Mouse (Mus musculus): Measurements from ENCODE around the gene Trafd1. TPM values are rescaled to one million over a fixed set of nuclear protein-coding genes. Genes with fewer than 3 reads are reported as not detected.
"Not testable (repeated sequence)": the region's sequence is repeated elsewhere in the genome, so short reads cannot be mapped to it uniquely, and the experiment has no call there.

The Trafd1 gene
- total RNA-seq, 4 experiments from 2014 or later, result 37.0 to 67.7 (median 52.0) TPM

DNA sequence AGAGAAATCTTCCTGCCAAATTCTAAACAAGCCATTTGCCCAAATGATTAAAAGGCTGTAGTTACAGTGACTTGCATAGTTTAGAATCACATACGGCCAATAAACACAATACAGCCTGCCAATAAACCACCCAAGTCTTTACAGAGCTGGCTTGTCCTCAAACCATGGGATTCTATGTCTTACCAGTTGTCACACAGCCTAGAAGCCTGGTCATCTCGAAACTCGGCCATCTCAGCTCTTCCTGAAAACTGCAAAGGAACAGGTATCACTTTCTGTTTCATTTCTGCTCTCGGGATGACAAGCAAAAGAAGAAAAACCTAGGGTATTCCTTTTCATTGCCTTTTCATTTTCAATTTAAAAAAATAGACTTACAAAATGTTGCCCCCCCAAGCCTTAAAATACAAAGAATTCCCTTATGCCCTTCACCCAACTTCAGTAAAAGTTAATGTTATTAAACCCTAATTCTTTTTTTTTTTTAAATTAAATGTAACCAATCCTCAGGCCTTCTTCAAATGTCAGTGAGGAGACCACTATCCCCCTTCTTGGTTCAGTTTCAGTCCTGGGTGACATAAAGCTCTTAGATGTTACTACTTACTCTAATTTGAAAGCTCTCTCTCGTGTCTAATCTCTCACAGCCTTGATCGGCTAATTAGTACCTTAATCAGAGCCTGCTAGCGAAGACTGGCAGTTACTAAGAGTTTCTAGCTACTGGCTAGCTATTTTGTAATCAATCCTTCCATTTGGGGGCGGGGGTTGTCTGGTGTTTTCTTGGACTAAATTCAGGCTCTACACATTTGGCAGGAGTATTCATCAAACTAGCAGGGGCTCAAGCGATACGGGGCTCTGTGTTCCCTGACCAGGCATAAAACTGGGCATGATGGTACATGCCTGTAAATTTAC is 1.3 kb downstream of the Trafd1 start:
- DNase-seq, result no peak

DNA sequence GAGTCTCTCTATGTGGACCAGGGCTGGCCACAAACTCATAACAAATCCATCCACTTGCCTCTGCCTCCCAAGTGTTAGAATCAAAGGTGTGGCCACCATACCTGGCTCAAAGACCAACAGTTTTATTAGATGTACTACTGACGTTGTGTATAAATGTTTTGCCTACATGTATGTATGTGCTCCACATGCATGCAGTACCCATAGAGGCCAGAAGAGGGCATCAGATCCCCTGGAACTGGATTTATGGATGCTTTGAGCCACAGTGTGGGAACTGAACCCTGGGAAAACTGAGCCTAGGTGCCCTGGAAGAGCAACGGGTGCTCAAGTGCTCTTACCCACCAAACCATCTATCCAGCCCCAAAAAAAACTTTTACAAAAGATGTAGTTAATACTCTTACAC is 4.7 kb downstream of the Trafd1 start:
- DNase-seq, result no peak

DNA sequence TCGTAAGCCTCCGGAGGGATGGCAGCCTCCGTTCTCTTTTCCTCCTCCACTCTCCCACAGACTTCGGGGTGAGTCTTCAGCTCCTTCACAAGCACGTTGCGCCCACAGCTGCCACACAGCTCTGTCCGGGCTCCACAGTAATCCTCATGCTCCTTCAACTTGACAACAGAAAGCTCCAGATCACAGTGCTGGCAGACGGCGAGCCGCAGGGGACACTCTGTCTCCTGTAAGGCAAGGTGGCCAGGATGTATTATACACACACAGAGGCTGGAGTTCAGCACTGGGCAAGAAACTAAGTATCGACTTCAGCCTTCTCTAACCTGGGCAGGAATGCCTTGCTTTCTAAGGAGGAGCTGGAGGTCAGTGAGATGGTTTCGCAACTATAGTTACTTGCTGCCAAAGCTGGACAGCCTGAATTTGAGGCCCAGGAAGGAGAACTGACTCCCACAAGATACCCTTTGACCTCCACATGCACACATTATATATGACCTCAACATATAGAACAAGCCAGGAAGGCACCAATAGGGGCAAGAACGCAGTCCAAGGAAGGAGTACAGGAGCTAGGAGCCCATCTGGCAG is 6.7 kb downstream of the Trafd1 start:
- DNase-seq, result no peak

DNA sequence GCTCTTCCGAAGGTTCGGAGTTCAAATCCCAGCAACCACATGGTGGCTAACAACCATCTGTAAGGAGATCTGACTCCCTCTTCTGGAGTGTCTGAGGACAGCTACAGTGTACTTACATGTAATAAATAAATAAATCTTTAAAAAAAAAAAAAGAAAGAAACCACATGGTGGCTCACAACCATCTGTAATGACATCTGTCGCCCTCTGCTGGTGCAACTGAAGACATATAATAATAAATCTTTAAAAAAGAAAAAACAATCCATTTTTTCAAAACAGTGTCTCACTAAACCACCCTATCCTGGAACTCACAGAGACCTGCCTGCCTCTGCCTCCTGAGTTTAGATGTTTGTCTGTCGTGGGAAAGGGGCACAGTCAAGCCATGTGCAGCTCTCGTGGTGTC is 8.5 kb downstream of the Trafd1 start:
- DNase-seq, result not testable (repeated sequence)

DNA sequence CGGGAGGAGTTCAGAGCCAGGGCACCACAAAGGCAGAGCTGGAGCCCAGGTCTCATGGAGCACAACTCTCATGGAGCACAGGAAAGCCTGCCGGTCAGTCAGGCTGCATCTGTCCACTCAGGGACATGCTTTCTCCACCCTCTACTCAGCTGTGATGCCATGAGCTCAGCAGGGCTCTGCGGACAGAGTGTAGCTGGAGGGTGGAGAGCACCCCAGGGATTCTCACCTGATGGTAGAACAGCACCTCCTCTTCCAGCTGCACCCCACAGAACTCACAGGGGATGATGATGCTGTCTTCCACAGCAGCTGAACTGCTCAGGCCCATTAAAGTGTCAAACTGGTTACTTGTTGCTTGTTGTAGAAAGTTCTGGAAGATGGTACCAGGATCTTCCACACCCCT is 10.6 kb downstream of the Trafd1 start:
- DNase-seq, result no peak

DNA sequence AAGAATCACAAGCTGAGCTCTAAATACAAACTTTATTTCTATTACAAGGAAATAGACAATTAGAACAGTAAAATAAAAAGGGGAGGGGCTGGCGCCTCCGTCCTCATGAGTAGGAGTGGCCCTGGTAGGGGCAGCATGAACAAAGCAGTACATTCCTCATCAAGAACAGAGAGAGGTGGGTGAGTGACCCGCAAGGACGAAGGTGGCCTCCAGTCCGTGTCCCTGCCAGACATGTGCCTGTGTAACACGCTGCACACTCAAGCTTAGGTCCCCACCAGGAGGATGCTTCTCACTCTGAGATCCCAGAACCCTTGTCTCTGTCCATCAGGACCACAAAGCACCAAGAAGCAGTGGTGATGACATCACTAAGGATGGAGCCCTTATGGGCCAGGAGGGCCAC is 13.7 kb downstream of the Trafd1 start:
- DNase-seq, result no peak

DNA sequence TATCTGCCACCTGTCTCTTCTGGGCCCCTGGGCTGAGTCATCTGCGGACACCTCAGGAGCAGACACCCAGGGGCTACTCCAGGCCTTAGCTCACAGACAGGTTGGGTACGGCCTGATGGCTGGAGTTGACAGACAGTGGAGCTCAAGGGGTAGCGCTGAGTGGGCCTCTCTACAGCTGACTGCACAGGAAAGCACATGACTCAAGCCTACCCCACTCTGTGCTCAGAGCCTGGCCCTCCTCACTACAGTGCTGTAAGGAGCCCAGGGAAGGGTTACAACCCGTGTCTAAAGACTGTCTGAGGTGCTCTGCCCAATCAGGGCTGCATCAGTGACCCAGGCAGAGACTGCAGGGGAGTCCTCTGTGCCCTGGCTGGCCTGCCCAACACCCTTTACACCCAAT is 18.2 kb downstream of the Trafd1 start:
- no peak for DNase-seq

DNA sequence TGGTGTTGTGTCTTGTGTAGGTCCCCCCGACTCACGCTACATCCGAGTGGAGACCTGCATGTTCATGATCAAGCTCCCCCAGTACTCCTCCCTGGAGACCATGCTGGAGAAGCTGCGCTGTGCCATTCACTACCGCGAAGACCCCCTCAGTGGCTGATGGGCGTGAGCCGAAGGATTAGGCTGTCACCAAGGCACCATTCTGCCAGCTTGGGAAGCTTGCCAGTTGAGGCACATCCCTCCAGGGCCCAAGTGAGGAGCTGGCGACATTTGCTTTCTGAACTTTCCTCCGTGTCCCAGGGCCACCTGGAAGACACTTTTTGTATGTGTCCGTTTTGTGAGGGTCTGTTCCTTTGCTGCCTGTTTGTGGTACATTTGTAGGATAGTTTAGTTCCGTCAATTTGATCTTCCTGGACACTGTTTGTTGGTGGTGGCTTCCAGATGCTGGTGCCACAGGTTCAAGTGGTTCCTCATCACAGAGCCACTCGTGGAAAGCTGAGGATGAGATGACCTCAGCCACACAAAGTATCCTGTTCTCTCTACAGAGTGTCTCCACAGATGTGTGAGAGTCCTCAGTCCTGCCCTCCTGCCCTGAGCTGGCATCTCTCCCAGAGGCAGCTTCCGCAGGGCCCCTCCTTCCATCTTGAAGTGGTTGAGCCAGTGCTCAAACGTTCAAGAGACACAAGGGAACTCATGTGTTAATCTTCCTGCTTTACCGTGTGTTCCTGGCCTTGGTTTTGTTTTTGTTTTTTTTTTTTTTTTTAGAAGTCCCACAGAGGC is 18.8 kb downstream of the Trafd1 start:
- no peak for DNase-seq

DNA sequence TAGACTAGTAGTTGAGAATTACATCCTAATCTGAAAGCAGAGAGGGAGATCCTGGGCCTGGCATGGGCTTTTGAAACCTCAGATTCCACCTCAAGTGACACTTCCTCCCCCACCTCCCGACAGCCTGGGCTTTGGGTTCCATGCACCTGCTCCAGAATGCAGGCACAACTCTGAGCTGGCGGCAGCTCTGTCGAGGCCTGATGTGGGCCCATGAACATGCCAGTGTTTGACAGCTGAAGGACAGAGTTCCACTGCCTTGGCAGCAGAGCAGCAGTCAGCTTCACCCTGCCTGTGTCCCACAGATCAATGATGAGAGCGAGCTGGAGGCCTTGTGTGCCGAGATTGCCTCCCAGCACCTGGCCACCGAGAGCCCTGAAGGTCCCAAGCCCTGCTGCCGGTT is 22.0 kb downstream of the Trafd1 start:
- peak; percentile 34 for DNase-seq

DNA sequence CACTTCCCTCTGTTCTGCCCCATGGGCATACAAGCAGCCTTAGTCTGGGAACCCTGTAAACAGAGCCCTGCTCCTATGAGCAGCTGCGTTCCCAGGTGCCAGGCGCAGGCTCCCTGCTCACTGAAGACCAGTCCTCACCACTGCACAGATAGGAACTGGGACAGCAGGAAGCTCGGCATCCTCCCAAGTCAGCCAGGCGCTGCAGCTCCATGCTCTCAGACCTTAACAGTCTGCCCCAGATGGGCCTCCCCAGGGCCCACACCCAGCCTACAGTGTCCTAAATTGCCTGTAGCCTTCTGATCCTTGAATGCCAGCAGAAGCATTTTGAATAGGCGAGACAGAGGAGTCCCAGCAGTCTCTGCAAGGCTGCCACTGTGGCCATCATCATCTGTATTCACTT is 23.7 kb downstream of the Trafd1 start:
- no peak for DNase-seq

DNA sequence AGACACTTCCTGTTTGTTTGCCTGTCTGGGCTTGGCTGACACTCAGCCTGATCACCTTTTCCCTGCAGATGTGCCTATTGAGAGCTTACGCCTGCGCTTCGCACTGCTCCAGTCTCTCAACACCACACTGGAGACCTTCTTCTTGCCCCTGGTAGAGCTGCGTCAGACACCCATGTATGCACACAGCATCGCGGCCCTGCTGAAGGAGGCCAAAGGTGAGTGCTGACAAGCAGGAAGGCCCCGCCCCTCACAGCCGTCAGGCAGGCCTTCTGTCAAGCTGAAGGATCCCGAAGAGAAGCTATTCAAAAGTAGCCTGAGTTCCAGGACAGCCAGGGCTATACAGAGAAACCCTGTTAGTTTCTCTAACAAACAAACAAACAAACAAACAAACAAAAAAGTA is 26.2 kb downstream of the Trafd1 start:
- DNase-seq, result no peak

DNA sequence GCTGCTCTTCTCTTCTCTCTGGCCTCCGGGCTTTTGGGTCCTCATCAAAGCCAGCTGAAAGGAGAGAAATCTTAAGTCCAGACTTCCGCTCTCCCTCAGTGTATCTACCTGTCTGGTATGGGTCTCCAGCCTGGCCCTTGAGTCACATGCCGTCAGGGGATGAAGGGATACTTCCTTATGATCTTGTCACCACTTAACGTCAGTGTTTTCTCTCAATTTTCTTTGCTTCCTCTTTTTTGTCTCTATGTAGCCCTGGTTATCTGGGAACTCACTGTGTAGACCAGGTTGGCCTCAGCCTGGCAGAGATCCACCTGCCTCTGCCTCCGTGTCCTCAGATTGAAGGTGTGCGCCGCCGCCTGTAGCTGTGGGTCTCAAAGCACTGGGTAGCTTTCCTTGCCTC is 41.4 kb downstream of the Trafd1 start:
- no peak for DNase-seq

DNA sequence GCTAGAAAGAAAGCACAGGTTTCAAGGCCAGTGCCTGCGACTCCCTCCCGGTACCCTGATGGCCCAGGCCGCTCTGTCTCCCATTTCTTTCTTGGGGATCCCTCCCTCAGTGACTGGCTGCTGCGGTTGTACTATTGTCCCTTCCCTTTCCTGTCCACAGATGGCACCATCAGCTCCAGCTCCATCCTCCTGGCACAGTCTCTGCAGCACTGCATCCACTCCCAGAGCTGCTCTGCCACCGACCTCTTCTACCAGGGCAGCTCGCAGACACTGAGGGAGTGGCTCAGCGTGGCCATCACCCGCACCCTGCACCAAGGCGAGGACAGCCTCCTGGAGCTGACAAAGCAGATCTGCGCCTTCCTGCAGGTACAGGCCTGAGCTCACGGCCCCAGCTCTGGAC is 42.9 kb downstream of the Trafd1 start:
- no peak for DNase-seq

DNA sequence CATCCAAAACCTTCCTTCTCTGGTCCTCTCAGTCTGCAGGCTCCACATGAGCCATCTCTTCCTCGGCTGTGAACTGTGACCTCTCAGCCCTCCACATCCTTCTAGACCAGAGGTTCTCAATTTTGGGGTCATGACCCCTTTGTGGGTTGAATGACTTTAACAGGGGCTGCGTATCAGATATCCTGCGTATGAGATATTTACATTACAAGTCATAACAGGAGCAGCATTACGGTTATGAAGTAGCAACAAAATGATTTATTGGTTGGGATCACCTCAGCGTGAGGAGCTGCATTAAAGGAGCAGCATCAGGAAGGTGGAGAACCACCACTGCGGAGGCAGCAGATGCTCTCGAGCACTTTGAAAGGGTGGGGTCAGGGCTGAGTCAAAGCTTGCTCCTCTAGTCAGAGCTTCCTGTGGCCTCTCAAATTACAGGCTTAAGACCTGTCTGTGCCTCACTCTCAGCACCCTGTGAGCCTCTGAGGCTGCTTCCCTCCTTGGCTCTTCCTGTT is 44.4 kb downstream of the Trafd1 start:
- DNase-seq, result no peak

DNA sequence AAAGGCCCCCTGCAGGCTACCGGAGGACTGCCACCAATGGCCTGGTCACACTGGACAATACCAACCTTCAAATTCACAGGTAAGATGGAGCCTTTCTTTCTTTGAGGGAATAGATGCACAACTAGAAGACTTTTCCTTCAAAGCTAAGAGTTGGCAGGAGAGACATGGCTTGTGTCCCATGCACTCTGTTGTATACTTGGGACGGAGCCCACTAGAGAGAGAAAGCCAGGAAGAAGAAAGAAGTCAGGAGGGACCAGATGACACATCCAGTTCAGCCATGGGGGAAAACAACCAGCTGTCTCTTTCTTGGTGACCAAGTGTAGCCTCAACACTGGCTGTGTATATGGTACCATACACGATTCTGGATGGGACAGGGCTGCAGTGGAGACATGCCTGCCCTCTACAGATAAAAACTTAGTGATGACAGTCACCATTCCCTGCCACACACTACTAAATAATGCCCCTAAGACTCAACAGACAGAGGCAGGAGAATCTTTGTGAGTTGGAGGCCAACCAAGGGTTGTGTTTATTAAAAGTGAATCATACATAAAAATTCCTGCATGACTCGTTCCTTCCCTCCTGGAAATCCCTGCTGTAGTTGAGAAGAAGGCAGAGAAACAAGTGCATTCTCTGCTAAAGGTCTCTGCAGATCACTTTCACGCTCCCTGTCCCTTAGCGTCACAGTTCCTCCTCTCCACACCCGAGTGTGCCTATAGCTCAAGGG is 45.8 kb downstream of the Trafd1 start:
- DNase-seq, result no peak

DNA sequence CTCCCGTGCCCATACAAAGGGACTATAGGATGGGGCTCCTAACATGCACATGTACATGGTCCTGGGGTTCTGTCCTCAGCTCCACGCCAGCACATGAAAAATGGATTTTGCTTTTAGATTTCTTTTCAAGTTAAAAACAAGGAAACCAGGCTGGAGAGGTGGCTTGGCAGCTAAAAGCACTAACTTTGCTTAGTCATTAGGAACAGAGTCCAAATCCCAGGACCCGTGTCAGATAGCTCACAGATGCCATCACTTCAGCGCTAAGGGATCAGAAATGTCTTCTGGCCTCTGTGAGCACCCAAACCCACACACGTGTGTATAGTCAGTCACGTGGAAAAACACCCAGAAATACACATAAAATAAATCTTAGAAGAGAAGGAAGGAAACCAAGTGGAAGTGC is 48.7 kb downstream of the Trafd1 start:
- no peak for DNase-seq

DNA sequence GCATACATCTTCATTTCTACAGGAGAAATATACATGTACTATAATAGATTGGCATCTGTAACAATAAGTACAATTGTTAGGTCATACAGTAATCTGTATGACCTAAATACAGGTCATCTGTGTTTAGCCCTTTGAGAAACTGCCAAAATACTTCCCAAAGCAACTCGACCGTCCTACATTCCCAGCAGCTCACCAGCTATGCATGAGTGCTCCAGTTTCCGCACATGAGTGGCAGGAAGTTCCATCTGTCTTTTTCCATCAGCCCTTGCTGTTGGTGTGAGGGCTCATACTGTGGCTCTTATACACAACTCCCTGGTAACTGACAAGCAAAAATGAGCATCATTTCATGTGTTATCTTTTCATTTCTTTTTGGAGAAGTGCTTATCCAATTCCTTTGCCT is 49.4 kb downstream of the Trafd1 start:
- DNase-seq, result no peak

DNA sequence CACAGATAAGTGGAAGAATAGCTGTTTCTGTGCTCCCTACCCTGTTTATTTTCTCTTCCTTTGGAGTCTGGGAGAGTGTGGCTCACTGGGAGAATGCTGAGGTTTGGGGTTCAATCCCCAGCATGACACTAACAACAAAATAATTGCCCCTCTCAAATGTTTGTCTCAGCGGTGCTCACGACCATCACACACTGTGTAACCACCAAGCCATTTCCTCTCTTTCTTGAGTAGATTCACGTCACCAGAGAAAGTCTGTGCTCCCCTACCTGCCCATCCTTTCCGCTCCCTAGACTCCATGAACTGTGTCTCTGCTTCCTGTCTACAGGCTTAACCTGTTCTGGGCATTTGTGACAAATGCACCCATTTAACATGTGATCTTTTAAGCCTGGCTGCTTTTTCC is 50.0 kb downstream of the Trafd1 start:
- DNase-seq, result no peak

DNA sequence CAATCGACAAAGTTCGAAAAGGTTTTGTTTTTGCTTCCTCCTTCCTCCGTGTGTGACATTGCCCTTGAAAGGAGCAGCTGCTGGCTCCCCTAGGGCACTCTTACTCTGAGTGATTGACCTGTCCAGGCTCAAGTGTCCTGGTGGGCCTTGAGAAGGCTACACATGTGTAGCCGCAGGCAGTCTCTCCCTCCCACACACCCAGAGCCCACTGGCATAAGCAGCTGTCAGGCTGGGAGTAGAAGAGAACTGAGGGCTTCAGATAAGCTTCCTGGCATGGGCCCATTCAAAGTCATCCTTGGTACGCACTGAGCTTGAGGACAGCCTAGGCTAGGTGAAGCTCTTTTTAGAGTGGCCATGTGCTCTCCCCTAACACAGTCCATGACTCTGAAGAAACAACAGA is 51.0 kb downstream of the Trafd1 start:
- no peak for DNase-seq

DNA sequence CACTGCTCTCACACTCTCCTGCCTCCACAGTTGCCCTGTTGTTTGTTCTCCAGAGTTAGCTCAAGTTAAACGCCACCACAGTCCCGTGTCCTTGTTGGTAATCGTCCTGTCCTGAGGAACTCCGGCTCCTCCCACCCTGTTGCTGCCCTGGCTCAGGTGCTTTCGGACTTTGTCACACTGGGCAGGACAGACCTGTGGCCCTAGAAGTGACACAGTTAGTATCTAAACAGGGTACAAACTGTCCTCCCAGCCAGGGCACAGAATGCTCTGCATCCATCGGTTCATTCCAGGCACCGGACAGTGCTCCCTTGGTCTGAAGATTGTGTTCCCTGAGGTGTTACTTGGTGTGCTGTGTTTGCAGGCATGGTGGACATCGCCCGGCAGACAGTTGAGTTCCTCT is 51.5 kb downstream of the Trafd1 start:
- DNase-seq, result no peak

DNA sequence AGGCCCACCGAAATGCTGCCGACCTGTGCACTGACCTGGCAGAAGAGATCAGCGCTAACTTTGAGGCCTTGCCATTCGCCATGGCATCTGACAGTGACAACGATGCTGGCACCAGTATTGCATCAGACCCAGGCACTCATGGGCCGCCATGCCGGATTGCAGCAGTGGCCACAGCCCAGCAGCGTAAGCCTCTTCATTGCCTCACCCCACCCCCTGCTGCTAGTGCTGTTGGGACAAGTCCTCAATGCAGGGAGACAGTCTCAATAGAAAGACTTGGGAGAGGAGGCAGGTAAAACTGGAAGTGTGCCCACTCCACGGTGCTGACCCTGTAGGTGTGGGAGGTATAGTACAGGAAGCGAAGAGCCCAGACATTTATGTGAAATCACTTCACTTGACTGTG is 53.7 kb downstream of the Trafd1 start:
- DNase-seq, result no peak

DNA sequence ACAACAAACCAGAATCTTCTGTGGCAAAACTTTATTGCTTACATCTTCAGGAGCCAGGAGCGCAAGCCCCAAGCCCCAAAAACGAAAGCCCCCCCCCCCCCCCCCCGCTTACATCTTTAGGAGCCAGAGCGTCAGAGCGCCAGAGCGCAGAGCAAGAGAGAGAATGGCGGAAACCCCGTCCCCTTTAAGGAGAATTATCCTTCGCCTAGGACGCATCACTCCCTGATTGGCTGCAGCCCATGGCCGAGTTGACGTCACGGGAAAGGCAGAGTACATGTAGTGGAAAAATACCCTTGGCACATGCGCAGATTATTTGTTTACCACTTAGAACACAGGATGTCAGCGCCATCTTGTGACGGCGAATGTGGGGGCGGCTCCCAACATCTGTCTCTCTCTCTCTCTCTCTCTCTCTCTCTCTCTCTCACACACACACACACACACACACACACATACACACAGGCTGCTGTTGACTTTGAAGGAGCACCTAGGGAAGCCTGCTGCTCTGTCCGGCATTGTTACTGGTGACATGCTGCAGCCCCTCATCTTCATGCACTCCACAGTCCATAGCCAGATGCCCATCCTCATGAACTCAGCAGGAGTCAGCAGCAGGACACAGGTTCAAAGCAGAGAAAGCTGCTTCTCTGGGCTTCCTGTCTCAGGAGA is 55.1 kb downstream of the Trafd1 start:
- not testable (repeated sequence) for DNase-seq

All from adrenal gland, adult 8-10 months (tissue).